Mouse (Mus musculus) heart, embryonic 10.5 days (tissue): Measurements from ENCODE around the gene Csmd2. TPM values are rescaled to one million over a fixed set of nuclear protein-coding genes. Genes with fewer than 3 reads are reported as not detected.

Source experiments
- DNase-seq: peaks from one replicate; pipeline ENCODE4 v3.0.0-alpha.2; 2017; ENCODE audit warnings: low spot score
- H3K27ac ChIP-seq: fragments of 300-500 bp; sonication (generic); 2 replicates; pipeline ENCODE4 v1.5.1; 2016; ENCODE audit warnings: mild to moderate bottlenecking
- H3K27me3 ChIP-seq: fragments of 300-500 bp; sonication (generic); 2 replicates; pipeline ENCODE4 v1.6.1; 2016; ENCODE audit warnings: mild to moderate bottlenecking; ENCODE audit not compliant: poor library complexity, insufficient read depth, severe bottlenecking
- H3K36me3 ChIP-seq: fragments of 300-500 bp; sonication (generic); 2 replicates; pipeline ENCODE4 v1.6.1; 2016; ENCODE audit warnings: mild to moderate bottlenecking, moderate library complexity
- H3K4me1 ChIP-seq: fragments of 300-500 bp; sonication (generic); 2 replicates; pipeline ENCODE4 v1.6.1; 2016; ENCODE audit warnings: mild to moderate bottlenecking
- H3K4me3 ChIP-seq: fragments of 300-500 bp; sonication (generic); 2 replicates; pipeline ENCODE4 v1.5.1; 2016; ENCODE audit warnings: mild to moderate bottlenecking, moderate library complexity
- H3K9me3 ChIP-seq: fragments of 300-500 bp; sonication (generic); 2 replicates; pipeline ENCODE4 v1.6.1; 2016; ENCODE audit warnings: mild to moderate bottlenecking, moderate library complexity
- WGBS: fragments of 180-500 bp; shearing (Covaris S2); methylation state at CpG from one replicate; pipeline ENCODE4 v1.1.7; 2016; 5-methylcytosine and 5-hydroxymethylcytosine counted together
- polyA plus RNA-seq: library from polyadenylated mRNA; unstranded; fragments of >200 nt; fragmentation: Nextera tagmentation; extraction: Ambion mirVana; gene quantifications from 2 replicates; pipeline ENCODE4 v1.2.1, GENCODE M21; 2016

Gene Csmd2
- polyA plus RNA-seq, 1 experiment from 2014 or later, result 0.26 TPM

DNA sequence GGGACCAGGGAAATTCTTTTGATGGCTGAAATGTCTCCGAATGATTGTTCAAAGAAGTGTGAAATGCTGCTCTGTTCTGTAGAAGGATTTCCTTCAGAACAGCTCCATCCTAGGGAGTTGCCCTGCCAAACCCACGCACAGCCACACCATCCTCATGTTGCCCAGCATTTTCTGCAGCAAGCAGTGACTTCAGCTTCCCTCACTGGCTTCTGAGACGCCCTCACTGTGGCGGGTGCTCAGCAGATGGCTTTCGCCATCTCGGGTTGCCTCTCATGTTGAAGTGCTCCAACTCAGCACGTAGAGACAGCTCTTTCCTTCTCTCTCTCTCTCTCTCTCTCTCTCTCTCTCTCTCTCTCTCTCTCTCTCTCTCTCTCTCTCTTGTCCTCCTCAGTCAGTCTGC, 353.7 kb downstream of the Csmd2 start:
- Histone ChIP-seq H3K4me3 (no peak overlapping the region), H3K36me3 (no peaks in the 10 kb centered on the region), H3K4me1 (no peaks in the 10 kb centered on the region), H3K27ac (no peak overlapping the region), H3K9me3 (no peaks in the 10 kb centered on the region), H3K27me3 (no peaks in the 10 kb centered on the region)
- DNase-seq, result no peak
- WGBS, result 49% methylated on average over 7 of the region's 7 CpGs

DNA sequence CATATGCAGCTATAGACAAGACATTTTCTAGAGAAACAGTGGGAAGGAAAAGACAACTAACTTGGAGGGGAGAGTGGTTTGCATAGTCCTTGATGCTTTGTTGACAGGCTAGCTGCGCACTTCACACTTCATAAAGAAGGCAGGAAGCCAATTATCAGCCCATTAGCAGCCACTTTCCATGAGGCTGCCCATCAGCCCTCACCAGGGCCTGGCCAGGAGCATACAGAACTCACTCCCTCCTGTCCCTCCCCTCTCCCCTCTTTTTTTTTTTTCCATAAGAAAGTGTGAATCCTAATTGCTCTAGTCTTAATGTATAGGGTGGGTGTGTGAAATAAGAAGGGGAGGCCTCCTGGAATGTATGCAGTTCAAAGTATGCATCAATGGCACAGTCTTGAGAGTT, 354.6 kb downstream of the Csmd2 start:
- no peaks in the 10 kb centered on the region for H3K36me3 ChIP-seq
- no peaks in the 10 kb centered on the region for H3K4me1 ChIP-seq
- H3K4me3 ChIP-seq, result no peak overlapping the region
- WGBS, result 23% methylated on average over 1 of the region's 1 CpGs
- no peaks in the 10 kb centered on the region for H3K9me3 ChIP-seq
- H3K27ac ChIP-seq, result no peak overlapping the region
- no peak for DNase-seq
- H3K27me3 ChIP-seq, result no peaks in the 10 kb centered on the region

DNA sequence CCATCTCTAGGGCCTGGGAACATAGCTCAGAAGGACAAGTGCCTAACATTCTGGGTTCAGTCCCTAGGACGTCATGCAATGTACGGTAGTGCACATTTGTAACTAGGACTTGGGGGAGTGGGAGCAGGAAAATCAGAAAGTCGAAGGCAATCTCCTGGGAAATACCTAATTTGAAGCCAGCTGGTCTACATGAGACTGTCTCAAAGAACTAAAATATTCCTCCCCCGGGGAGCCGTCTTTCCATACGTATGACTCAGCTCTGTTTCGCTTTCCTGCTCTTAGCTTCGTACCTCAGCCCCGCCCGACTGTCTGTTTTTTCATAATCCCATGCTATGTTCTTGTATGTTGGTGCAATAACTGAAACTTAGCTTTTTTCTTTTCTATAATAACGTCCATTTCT, 371.1 kb downstream of the Csmd2 start:
- no peak for DNase-seq

DNA sequence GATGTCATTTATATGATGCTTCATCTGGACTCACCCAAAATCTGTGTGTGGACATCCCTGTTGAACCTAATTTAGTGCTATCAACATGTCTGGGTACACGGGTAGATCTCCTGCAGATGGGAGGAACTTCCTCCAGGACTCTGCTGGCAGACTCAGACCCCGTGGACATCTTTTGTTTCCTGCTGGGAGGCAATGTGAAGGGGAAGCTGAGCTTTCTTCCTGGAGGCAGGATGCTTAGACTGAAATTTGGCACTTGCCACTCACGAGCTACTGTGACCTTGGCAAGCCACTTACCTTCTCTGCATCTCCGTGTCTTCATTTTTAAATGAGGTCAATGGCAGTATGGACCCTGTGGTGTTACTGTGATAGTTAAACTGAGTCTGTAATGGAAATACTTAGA, 378.2 kb downstream of the Csmd2 start:
- H3K4me3 ChIP-seq, result no peak overlapping the region
- H3K4me1 ChIP-seq, result no peaks in the 10 kb centered on the region
- H3K36me3 ChIP-seq, result no peaks in the 10 kb centered on the region
- WGBS, result 74% methylated on average over 4 of the region's 4 CpGs
- no peak overlapping the region for H3K27ac ChIP-seq
- no peaks in the 10 kb centered on the region for H3K9me3 ChIP-seq
- no peak for DNase-seq
- no peaks in the 10 kb centered on the region for H3K27me3 ChIP-seq

More for the DNA sequence above, 371.1 kb downstream of the Csmd2 start:
- Histone ChIP-seq H3K27me3 (no peaks in the 10 kb centered on the region), H3K4me1 (no peaks in the 10 kb centered on the region), H3K4me3 (no peak overlapping the region), H3K9me3 (peaks cover 5% of the 10 kb centered on the region; the same call in 1 of the 2 replicates), H3K27ac (no peak overlapping the region), H3K36me3 (no peaks in the 10 kb centered on the region)
- 87% methylated on average over 11 of the region's 11 CpGs for WGBS

DNA sequence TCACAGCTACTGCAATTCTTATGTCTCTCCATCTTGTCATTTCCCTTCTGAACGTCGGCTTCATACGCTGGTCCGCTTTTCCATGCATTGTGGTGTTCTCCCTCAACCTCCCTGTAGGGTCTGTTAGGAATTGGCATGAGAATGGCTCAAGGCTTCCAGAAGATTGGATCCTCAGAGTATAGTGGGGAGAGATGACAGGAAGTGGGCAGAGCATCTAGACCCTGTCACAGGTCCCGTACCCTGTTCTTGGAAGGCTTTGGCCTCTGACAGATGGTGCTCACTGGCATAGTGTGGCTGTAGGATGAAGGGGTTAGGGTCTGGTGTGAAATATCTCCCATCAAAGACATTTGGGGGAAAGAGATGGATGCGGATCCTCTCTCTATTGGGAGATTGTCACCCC, 380.4 kb downstream of the Csmd2 start:
- Histone ChIP-seq H3K27ac (no peak overlapping the region), H3K9me3 (no peaks in the 10 kb centered on the region), H3K4me1 (no peaks in the 10 kb centered on the region), H3K36me3 (no peaks in the 10 kb centered on the region), H3K4me3 (no peak overlapping the region), H3K27me3 (no peaks in the 10 kb centered on the region)
- 92% methylated on average over 6 of the region's 6 CpGs for WGBS
- DNase-seq, result no peak

DNA sequence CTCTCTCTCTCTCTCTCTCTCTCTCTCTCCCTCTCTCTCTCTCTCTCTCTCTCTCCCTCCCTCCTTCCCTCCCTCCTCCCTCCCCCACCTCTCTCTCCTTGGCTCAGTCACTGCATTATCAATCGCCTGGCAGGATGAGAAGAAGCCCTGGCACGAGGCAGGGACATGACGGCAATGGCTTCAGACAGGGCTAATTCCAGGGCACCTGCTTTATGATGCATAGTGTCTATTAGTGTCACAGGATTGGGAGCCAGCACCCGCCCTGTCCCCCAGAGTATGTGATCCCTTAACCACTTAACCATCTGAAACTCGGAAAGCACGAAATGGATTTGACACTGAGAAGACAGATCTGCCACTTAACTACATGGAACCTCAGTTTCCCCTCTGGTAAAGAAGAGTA, 384.1 kb downstream of the Csmd2 start:
- no peaks in the 10 kb centered on the region for H3K27me3 ChIP-seq
- no peaks in the 10 kb centered on the region for H3K4me1 ChIP-seq
- DNase-seq, result no peak
- no peaks in the 10 kb centered on the region for H3K9me3 ChIP-seq
- 79% methylated on average over 6 of the region's 6 CpGs for WGBS
- H3K36me3 ChIP-seq, result no peaks in the 10 kb centered on the region
- no peak overlapping the region for H3K4me3 ChIP-seq
- H3K27ac ChIP-seq, result no peak overlapping the region

DNA sequence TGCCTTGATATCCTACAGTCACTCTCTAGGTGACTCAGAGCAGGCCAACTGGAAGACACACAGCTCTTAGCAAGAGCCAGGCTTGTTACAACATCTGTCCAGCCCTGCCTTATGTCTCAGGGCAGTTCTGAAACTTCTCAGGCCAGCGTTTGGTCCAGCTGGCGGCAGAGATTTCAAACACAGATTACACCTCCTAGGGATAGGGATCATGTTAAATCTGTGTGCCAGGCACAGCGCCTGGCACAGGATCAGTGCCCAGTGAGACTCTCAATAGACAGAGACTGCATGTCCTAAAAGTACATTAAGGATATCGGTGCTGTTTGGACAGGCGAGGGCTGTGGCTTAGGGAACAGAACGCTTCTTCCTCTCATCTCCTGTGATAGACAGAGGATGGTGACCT, 385.5 kb downstream of the Csmd2 start:
- no peaks in the 10 kb centered on the region for H3K27me3 ChIP-seq
- H3K36me3 ChIP-seq, result no peaks in the 10 kb centered on the region
- DNase-seq, result no peak
- no peak overlapping the region for H3K27ac ChIP-seq
- no peak overlapping the region for H3K4me3 ChIP-seq
- H3K4me1 ChIP-seq, result no peaks in the 10 kb centered on the region
- WGBS, result 74% methylated on average over 6 of the region's 6 CpGs
- no peaks in the 10 kb centered on the region for H3K9me3 ChIP-seq

DNA sequence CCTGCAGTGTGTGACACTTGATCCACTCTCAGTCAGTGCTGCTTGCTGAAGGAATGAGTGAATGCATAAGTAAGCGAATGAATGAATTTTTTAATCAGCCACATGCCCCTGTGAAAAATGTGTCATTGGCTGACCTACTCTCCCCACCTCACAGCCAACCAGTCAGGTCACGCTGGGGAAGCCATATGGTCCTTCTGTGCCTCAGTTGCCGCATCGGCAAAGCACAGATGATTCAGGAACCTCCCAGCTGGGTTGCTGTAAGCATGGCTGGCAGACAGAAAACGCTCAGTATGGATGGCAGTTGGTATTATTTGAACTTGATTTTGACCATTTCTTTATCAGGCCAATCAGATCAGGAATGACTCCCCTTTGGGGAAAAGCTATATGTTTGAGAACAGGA, 386.4 kb downstream of the Csmd2 start:
- H3K4me1 ChIP-seq, result no peaks in the 10 kb centered on the region
- H3K9me3 ChIP-seq, result no peaks in the 10 kb centered on the region
- H3K27ac ChIP-seq, result no peak overlapping the region
- no peaks in the 10 kb centered on the region for H3K36me3 ChIP-seq
- DNase-seq, result no peak
- H3K4me3 ChIP-seq, result no peak overlapping the region
- H3K27me3 ChIP-seq, result no peaks in the 10 kb centered on the region
- WGBS, result 79% methylated on average over 5 of the region's 5 CpGs

DNA sequence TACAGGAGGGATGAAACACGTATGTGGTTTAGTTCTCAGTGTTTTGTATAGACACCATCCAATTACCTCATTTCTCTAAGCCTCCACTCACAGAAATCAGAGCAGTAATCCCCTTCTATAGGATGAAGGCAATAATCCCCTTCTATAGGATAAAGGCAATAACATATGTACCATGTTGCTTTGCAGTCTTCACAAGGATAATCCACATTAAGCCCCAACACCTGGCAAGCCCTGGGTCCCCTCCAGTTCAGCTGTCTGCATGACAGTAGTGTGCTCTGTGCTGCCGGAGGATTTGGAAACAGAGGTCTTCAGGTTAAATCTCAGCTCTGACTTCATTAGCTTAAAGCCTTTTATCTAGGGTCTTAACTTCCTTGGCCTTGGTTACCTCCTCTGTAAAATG, 391.3 kb downstream of the Csmd2 start:
- Histone ChIP-seq H3K4me3 (no peak overlapping the region), H3K4me1 (no peaks in the 10 kb centered on the region), H3K36me3 (no peaks in the 10 kb centered on the region), H3K9me3 (no peaks in the 10 kb centered on the region), H3K27ac (no peak overlapping the region), H3K27me3 (no peaks in the 10 kb centered on the region)
- WGBS, result 79% methylated on average over 2 of the region's 2 CpGs
- no peak for DNase-seq

DNA sequence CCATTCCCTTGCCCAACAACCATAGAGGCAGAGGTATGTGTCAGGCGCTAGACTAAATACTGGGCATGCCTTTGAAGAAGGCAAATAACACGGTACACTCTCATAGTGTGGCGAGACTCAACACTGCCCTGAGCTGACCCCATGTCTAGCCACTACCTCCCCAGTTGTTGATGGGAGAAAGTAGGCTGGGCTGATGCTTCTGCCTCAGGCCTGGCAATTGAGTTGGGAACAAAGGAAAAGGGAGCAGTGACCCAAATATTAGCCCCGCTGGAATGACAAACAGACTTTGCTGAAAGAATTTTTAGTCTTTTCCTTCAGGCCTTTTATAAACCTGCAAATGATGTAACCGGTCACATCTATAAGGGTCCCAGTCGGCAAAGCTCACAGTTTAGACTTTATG, 393.7 kb downstream of the Csmd2 start:
- no peak overlapping the region for H3K27ac ChIP-seq
- no peak for DNase-seq
- H3K4me3 ChIP-seq, result no peak overlapping the region
- no peaks in the 10 kb centered on the region for H3K27me3 ChIP-seq
- H3K36me3 ChIP-seq, result no peaks in the 10 kb centered on the region
- no peaks in the 10 kb centered on the region for H3K4me1 ChIP-seq
- WGBS, result 87% methylated on average over 6 of the region's 6 CpGs
- no peaks in the 10 kb centered on the region for H3K9me3 ChIP-seq

DNA sequence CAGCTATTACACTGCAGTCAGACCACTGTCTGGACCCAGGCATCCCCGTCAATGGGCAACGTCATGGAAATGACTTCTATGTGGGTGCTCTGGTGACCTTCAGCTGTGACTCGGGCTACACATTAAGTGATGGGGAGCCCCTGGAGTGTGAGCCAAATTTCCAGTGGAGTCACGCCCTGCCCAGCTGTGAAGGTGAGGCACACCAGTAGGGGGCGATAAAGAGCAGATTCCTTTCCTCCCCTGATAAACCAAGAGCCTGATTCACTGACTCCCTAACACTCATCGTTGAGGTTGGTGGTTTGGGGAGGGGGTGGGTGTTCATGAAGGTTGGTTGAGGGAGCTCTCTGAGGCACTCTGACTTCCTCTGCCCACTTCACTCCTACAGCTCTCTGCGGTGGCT, 396.1 kb downstream of the Csmd2 start:
- Histone ChIP-seq H3K4me1 (no peaks in the 10 kb centered on the region), H3K36me3 (no peaks in the 10 kb centered on the region), H3K9me3 (no peaks in the 10 kb centered on the region), H3K27me3 (no peaks in the 10 kb centered on the region), H3K4me3 (no peak overlapping the region), H3K27ac (no peak overlapping the region)
- WGBS, result 84% methylated on average over 7 of the region's 7 CpGs
- no peak for DNase-seq

DNA sequence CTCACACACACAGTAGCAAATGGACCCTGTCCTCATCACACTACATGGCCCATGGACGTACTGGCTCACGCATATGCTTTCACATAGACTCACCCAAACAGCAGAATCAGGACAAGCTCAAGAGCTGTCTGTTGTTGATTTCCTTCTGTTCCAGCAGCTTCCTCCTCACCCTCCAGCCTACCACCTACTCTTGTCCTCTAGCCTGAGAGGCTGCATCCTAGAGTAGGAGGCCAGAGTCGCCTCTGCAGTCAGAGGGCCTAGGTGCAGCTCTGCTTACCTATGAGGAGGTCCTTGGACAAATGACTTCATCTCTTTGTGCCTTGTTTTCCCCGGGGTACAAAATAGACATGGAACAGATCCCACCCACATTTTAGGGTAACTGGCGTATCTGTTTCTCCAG, 403.8 kb downstream of the Csmd2 start:
- Histone ChIP-seq H3K36me3 (no peaks in the 10 kb centered on the region), H3K27ac (no peak overlapping the region), H3K4me3 (no peak overlapping the region), H3K27me3 (no peaks in the 10 kb centered on the region), H3K4me1 (peaks cover 9% of the 10 kb centered on the region; the same call in 1 of the 2 replicates), H3K9me3 (no peaks in the 10 kb centered on the region)
- DNase-seq, result no peak
- WGBS, result 86% methylated on average over 5 of the region's 5 CpGs

DNA sequence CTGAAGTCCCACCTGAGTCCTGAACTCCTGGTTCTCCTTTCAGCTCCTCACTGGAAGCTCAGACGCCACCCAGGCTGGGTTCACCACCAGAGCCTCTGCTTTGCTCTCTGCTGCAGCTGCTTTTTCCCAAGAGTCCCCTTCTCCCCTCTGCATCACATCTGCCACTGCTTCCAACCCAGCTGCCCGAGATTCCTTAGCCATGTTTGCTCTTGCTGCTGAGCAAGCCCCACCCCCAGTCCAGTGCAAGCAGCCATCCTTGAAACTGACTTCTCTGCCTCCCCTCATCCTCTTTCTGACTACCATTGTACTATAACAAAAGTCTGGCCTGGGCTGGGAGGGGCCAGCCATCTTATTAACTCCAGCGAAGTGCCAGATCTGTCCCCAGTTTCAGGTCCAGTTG, 404.6 kb downstream of the Csmd2 start:
- H3K4me3 ChIP-seq, result no peak overlapping the region
- WGBS, result 47% methylated on average over 3 of the region's 3 CpGs
- DNase-seq, result no peak

DNA sequence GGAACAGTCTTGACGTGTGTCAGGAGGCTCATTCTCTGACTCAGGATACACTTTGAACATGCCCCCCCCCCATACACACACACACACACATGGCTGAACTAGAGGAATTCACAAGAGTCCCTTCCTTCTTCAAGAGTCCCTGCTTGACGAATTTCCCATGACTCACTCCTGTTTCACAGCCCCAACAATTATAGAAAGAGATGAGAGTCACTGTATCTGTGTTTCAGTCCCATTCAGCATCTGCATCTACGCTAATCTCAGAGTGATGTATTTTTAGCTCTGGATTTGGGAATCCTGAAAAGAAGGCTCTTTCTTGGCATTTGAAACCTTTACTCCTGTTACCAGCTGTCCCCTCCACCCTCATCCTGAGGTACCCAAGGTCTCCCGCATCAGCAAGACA, 406.2 kb downstream of the Csmd2 start:
- no peaks in the 10 kb centered on the region for H3K36me3 ChIP-seq
- 74% methylated on average over 4 of the region's 4 CpGs for WGBS
- no peak overlapping the region for H3K4me3 ChIP-seq
- no peak for DNase-seq
- no peaks in the 10 kb centered on the region for H3K27me3 ChIP-seq
- H3K4me1 ChIP-seq, result peaks cover 25% of the 10 kb centered on the region
- no peak overlapping the region for H3K27ac ChIP-seq
- H3K9me3 ChIP-seq, result no peaks in the 10 kb centered on the region

More for the DNA sequence above, 404.6 kb downstream of the Csmd2 start:
- H3K36me3 ChIP-seq, result no peaks in the 10 kb centered on the region
- no peaks in the 10 kb centered on the region for H3K9me3 ChIP-seq
- H3K4me1 ChIP-seq, result peaks cover 9% of the 10 kb centered on the region
- no peak overlapping the region for H3K27ac ChIP-seq
- H3K27me3 ChIP-seq, result no peaks in the 10 kb centered on the region
